Mouse (Mus musculus): ENCODE measurements at regions not wholly inside any gene's neighbourhood (a gene's known extent, or its start where the extent isn't known, plus 50 kb on each side); places are given as distances from the start of the nearest gene placed in this dataset.

DNA sequence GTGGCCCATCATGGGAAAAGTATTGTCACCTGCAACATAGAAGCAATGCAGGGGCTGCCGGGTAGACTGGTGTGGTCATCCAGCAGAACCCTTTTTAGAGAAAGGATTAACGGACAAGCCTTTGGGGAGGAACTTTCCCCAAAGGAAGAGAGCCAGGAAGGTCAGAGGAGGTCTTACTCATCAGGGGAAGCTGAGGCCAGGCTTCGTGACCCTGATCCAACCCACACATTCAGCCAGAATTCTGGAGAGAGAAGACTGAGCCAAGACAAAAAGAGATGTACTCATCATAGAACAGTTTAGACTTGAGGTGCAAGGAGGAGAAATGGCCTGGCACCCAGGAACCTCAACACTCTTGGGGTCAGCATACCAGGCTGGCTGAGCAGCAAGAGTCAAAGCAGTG is 67.9 kb upstream of the Sh3bp4 start:
- Histone ChIP-seq H3K27me3 (no peaks in the 10 kb centered on the region), H3K36me3 (no peaks in the 10 kb centered on the region), H3K4me1 (replicated peaks) (peaks cover 5% of the 10 kb centered on the region; the same call in 1 of the 2 replicates), H3K9ac (no peak overlapping the region), H3K27ac (no peak overlapping the region), H3K4me2 (no peak overlapping the region), H3K9me3 (replicated peaks) (no peaks in the 10 kb centered on the region), H3K4me3 (no peak overlapping the region)
- WGBS: 78% methylated on average over 3 of the region's 3 CpGs
- ATAC-seq (replicated peaks; ENCODE audit: insufficient number of reproducible peaks, insufficient read depth, low FRiP score, low read depth): no peak

DNA sequence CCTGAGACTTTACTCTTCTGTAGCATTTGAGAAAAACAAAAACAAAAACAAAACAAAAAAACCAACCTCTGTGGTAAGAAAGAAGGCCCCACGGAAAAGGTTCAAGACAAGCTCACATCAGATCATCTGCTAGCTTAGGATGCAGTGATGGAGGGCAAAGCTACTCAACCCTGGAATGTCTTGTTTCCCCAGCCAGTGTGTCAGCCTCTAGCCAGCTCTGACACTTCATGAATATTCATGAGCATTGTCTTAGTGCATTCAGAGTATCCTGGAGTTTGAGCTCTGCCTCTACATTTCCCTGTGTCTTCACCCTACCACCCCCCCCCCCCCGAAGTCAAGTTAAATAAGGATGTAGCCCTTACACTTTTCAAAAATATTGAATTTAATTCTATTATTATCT is 66.5 kb upstream of the Sh3bp4 start:
- Histone ChIP-seq H3K27me3 (no peaks in the 10 kb centered on the region), H3K36me3 (no peaks in the 10 kb centered on the region), H3K27ac (no peak overlapping the region), H3K9me3 (replicated peaks) (no peaks in the 10 kb centered on the region), H3K9ac (no peak overlapping the region), H3K4me3 (no peak overlapping the region), H3K4me1 (replicated peaks) (no peaks in the 10 kb centered on the region), H3K4me2 (no peak overlapping the region)
- 77% methylated on average over 2 of the region's 2 CpGs for WGBS
- no peak for ATAC-seq (replicated peaks; ENCODE audit: insufficient number of reproducible peaks, insufficient read depth, low FRiP score, low read depth)

DNA sequence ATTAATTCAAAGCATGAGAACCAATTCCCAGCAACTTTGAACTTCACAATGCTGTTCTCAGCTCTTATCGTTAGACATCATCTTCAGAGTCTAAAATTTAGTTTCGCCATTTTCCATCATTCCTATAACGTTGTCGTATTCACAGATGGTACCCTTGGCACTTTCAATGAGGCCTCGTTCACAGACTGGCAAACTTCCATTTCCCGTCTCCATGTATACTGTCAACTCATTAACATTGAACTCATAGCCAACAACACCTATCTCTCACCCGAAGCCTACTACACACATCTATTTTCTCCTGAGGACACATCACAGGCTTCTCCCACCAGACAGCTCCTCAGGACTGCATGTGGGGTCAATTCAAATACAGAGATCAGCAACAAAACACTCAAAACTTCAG is 62.7 kb upstream of the Sh3bp4 start:
- no peak overlapping the region for H3K9ac ChIP-seq
- no peak overlapping the region for H3K4me2 ChIP-seq
- no peak overlapping the region for H3K4me3 ChIP-seq
- no peak overlapping the region for H3K27ac ChIP-seq
- no peaks in the 10 kb centered on the region for H3K27me3 ChIP-seq
- WGBS: 87% methylated on average over 7 of the region's 7 CpGs
- no peaks in the 10 kb centered on the region for H3K9me3 ChIP-seq (replicated peaks)
- no peaks in the 10 kb centered on the region for H3K36me3 ChIP-seq
- no peaks in the 10 kb centered on the region for H3K4me1 ChIP-seq (replicated peaks)
- no peak for ATAC-seq (replicated peaks; ENCODE audit: insufficient number of reproducible peaks, insufficient read depth, low FRiP score, low read depth)

DNA sequence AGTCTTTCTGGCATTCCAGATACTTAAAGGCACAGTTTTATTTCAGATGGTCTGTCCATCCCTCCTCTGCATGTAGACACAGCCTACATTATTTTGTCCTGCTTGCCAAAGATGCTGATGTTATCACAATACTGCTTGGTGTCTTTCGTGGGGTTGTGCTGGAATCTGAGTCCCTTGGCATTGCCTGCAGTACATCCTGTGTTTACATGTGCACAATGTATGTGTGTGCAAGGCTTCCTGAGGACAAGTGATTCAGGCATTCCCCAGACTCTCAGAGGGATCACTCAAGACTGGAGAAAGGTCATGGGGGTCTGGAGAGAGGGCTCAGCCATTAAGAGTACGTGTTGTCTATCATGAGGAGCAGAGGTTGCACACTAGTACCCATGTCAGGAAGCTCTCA is 60.0 kb upstream of the Sh3bp4 start:
- Histone ChIP-seq H3K27ac (no peak overlapping the region), H3K9ac (no peak overlapping the region), H3K27me3 (no peaks in the 10 kb centered on the region), H3K4me3 (no peak overlapping the region), H3K4me2 (no peak overlapping the region), H3K36me3 (no peaks in the 10 kb centered on the region), H3K4me1 (replicated peaks) (no peaks in the 10 kb centered on the region), H3K9me3 (replicated peaks) (no peaks in the 10 kb centered on the region)
- no peak for ATAC-seq (replicated peaks; ENCODE audit: insufficient number of reproducible peaks, insufficient read depth, low FRiP score, low read depth)
- 58% methylated on average over 2 of the region's 2 CpGs for WGBS

DNA sequence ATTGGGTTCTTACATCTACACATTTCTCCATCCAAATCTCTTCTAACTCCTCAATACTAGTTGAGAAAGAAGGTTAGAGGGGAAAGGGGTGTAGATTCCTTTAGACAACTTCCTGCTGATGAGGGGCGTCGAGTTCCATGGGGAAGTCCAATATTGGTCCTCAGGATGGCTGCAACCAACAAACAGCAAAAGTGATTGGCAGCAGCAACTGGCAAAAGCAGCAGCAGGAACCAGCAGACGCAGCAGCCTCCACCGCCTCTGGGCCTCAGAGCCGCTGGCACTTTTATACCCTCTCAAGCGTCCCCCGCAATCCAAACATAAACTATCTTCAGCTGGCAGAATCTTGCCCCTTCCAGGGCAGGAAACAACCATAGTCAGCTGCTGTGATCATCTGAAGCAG is 58.8 kb upstream of the Sh3bp4 start:
- no peak overlapping the region for H3K27ac ChIP-seq
- H3K9ac ChIP-seq: no peak overlapping the region
- no peaks in the 10 kb centered on the region for H3K36me3 ChIP-seq
- WGBS: 73% methylated on average over 7 of the region's 7 CpGs
- no peaks in the 10 kb centered on the region for H3K9me3 ChIP-seq (replicated peaks)
- H3K27me3 ChIP-seq: no peaks in the 10 kb centered on the region
- H3K4me1 ChIP-seq (replicated peaks): no peaks in the 10 kb centered on the region; the same call in 1 of the 2 replicates
- no peak overlapping the region for H3K4me3 ChIP-seq
- H3K4me2 ChIP-seq: no peak overlapping the region
- no peak for ATAC-seq (replicated peaks; ENCODE audit: insufficient number of reproducible peaks, insufficient read depth, low FRiP score, low read depth)

DNA sequence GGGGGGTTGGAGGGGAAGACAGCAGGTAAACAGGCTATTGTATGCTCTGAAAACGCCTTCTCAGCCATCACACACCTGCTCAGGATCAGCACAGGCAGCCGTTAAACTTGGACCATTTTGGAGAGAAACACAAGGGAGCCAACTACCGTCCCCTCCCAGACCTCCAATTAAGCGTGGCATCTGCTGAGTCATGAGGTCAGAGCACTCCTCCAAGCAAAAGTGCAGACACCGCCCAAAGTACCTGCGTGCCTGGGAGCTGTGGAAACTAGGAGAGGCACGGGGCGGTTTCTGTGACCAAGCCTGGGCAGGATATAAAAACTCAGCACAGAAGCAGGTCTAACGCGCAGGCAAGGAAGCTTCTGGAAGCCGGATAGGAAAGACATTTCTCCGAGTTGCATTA is 54.8 kb upstream of the Sh3bp4 start:
- Histone ChIP-seq H3K4me1 (replicated peaks) (no peaks in the 10 kb centered on the region; the same call in 1 of the 2 replicates), H3K27ac (no peak overlapping the region), H3K27me3 (no peaks in the 10 kb centered on the region), H3K4me2 (peak overlapping the region; percentile 23; the same call in 1 of the 2 replicates), H3K9me3 (replicated peaks) (no peaks in the 10 kb centered on the region), H3K4me3 (no peak overlapping the region), H3K36me3 (no peaks in the 10 kb centered on the region), H3K9ac (no peak overlapping the region)
- WGBS: 37% methylated on average over 12 of the region's 12 CpGs
- no peak for ATAC-seq (replicated peaks; ENCODE audit: insufficient number of reproducible peaks, insufficient read depth, low FRiP score, low read depth)

DNA sequence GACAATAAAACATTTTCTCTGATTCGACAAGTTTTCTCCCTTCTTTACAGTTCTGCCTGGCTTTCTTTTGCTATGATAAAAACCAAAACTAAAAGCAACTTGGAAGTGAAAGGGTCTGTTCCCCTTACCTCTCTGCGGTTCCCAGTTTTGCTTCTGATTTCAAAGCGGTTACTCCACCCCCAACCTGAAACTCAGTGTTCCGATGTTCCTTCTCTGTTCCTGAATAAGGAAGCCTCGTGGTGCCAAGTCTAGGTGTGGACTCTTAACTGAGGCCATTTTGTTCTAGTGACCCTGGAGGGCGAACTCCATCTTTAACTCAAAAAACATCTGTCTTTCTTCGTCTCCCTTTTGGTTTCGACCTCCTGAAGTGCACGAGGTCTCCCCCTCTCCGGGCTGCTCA is 54.4 kb upstream of the Sh3bp4 start:
- no peak for ATAC-seq (replicated peaks; ENCODE audit: insufficient number of reproducible peaks, insufficient read depth, low FRiP score, low read depth)
- Histone ChIP-seq H3K9me3 (replicated peaks) (no peaks in the 10 kb centered on the region), H3K9ac (no peak overlapping the region), H3K27ac (no peak overlapping the region), H3K4me2 (peak overlapping the region; percentile 23; the same call in 1 of the 2 replicates), H3K4me3 (no peak overlapping the region), H3K36me3 (no peaks in the 10 kb centered on the region), H3K27me3 (no peaks in the 10 kb centered on the region), H3K4me1 (replicated peaks) (no peaks in the 10 kb centered on the region; the same call in 1 of the 2 replicates)
- WGBS: 65% methylated on average over 10 of the region's 10 CpGs

DNA sequence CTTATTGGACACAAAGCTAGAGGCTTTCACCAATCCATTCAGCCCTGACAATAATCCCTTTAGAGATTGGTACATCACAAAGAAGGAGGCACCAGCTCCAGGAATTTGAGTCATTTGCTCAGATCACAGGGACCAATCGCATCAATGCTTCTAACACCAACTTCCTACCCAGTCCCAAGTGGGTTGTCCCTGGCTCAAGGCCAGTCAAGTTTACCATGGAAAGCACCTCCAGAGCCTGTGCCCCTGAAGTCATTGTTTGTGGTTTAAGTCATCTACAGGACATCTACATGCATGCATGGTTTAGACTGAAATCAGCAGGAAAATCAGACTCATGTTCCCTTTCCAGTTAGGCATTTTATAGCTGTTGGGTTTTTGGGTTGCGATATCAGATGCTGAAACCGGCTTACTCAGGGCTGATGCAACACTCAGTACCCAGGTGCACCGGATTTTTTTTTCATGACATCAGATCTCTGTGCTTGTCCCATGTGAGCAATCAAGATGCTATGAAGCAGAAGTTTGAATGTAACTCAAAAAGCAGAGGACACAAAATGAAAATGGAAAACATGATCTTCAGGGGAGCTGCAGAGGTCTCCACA is 50.3 kb upstream of the Sh3bp4 start:
- WGBS: 88% methylated on average over 4 of the region's 4 CpGs
- H3K27ac ChIP-seq: no peak overlapping the region
- no peak for ATAC-seq (replicated peaks; ENCODE audit: insufficient number of reproducible peaks, insufficient read depth, low FRiP score, low read depth)

More for the DNA sequence above, 50.3 kb upstream of the Sh3bp4 start:
- Histone ChIP-seq H3K9me3 (replicated peaks) (no peaks in the 10 kb centered on the region), H3K9ac (no peak overlapping the region), H3K4me2 (no peak overlapping the region), H3K27me3 (no peaks in the 10 kb centered on the region), H3K4me1 (replicated peaks) (peaks cover 2% of the 10 kb centered on the region; the same call in 1 of the 2 replicates), H3K4me3 (no peak overlapping the region), H3K36me3 (no peaks in the 10 kb centered on the region)
